ENCODE assay signal across 9 mouse cellular contexts in the genomic region with DNA sequence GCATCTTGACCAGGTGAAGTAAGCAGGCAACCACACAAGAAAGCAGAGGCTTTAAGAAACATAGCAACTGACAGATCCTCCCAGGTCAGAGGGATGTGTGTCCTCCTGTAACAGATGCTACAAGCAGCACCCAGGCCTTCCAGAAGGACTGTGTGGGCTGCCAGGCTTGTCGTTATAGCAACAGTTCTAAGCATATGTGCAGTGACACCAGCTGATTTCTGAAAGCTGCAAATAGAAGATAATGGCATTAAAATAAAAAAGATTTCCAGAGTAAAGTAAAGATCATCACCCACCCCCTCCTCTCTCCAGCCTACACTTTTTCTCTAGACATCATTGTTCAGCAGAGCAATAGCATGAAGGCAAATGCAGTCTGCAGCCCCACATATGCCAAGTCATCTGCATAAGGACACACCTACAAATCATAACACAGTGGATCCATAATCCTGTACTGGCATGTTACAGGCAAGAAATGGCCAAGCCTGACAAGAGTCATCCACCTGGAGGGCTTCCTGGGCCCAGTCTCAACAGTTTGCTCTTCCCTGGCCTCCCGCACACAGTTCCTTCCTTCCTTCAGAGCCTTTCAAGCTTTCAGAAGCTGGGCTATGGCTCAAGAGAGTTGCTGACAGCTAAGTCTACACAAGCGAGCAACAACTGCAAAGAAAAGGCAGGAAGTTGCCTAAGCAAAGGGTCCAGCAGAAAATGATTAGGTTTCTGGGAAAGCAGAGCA.
A peak's percentile ranks its signal among the peaks of the same experiment; 100 is the strongest.
DNase-seq lines count a peak whose midpoint lies in the region; TF ChIP-seq lines count a peak whose summit lies in the region.
"Had no signal": no experiment of that assay in that cellular context is flagged by ENCODE, and none has a peak within 500 bp of the region (broad histone marks: within the 10 kb centered on the region; RNA-seq: fewer than 3 reads in every experiment).

No protein-coding gene starts in this region.

- DNase-seq in heart, adult 11 months = peak; percentile 82
- no peak for DNase-seq in heart, postnatal 36 days
- peak; percentile 53 to 57 for DNase-seq in frontal cortex, postnatal 10 days (ENCODE audit: low spot score in 2 of 2)
- peak; percentile 85 to 90 for DNase-seq in left cerebral cortex, adult 9 months (ENCODE audit: low spot score in 2 of 2)
- DNase-seq in ovary, postnatal 36 days (ENCODE audit: low spot score) = no peak
- no peak for DNase-seq in thymus, postnatal 0 days (ENCODE audit: low spot score)
- no peak for DNase-seq in lung, postnatal 4 days

- H3K4me1 ChIP-seq in bone marrow macrophage, adult 2 months (ENCODE audit: control insufficient read depth, insufficient read depth, low read length) = peaks cover 78% of the 10 kb centered on the region

- H3K27ac ChIP-seq in bone marrow macrophage, adult 2 months (ENCODE audit: insufficient read depth, low read depth, low read length) = peak overlapping the region; percentile 86

- no peak for TF ChIP-seq POLR2A in bone marrow macrophage, adult 2 months (IDR thresholded peaks at IDR 0.05; ENCODE audit: borderline replicate concordance, low read depth, low read length)

- intact Hi-C loops in heart, postnatal 36 days (cut with DNase I) = no loop called here

- H3K4me3 ChIP-seq in bone marrow macrophage, adult 2 months (ENCODE audit: insufficient read depth, low read length) = no peak overlapping the region
- H3K4me3 ChIP-seq: embryonic facial prominence, embryonic 13.5 days had no signal

- TF ChIP-seq CTCF in bone marrow macrophage, adult 2 months (IDR thresholded peaks at IDR 0.05; ENCODE audit: low read depth, low read length) = no peak

Comparison
In these comparisons a context has a peak if more than half of its experiments do, and no peak if none do; other contexts are left out.
1. DNase-seq: peak in heart, adult 11 months (single experiment), frontal cortex, postnatal 10 days (2 of 2) and left cerebral cortex, adult 9 months (2 of 2); none in heart, postnatal 36 days (0 of 2), ovary, postnatal 36 days (single experiment), thymus, postnatal 0 days (single experiment) and lung, postnatal 4 days (0 of 2).